Mouse (Mus musculus) liver, embryonic 15.5 days (tissue): ENCODE results near the gene Fam169a. TPM values are rescaled to one million over a fixed set of nuclear protein-coding genes. Genes with fewer than 3 reads are reported as not detected.
"Not testable (repeated sequence)": the region's sequence is repeated elsewhere in the genome, so short reads cannot be mapped to it uniquely, and the experiment has no call there.

ENCODE experiments used
- ATAC-seq: fragments of 200-750 bp; cut with Nextera tagmentation; 2 replicates; pipeline ENCODE4 v1.8.0; 2017; ENCODE audit warnings: moderate number of reproducible peaks, mild to moderate bottlenecking, moderate library complexity; ENCODE audit not compliant: insufficient read depth
- H3K27ac ChIP-seq: fragments of 300-500 bp; sonication (generic); replicated peaks from 2 replicates; pipeline ENCODE4 v1.5.1; 2015; ENCODE audit warnings: mild to moderate bottlenecking, inconsistent platforms
- H3K27me3 ChIP-seq: fragments of 300-500 bp; sonication (generic); 2 replicates; pipeline ENCODE4 v1.6.1; 2015; ENCODE audit warnings: mild to moderate bottlenecking, inconsistent platforms
- H3K36me3 ChIP-seq: fragments of 300-500 bp; sonication (generic); replicated peaks from 2 replicates; pipeline ENCODE4 v1.6.1; 2015; ENCODE audit warnings: moderate library complexity, mild to moderate bottlenecking, inconsistent platforms
- H3K4me1 ChIP-seq: fragments of 300-500 bp; sonication (generic); replicated peaks from 2 replicates; pipeline ENCODE4 v1.6.1; 2015; ENCODE audit warnings: inconsistent platforms
- H3K4me2 ChIP-seq: fragments of 300-500 bp; sonication (generic); 2 replicates; pipeline ENCODE4 v1.6.1; 2015; ENCODE audit warnings: moderate library complexity, mild to moderate bottlenecking, inconsistent platforms
- H3K4me3 ChIP-seq: fragments of 300-500 bp; sonication (generic); replicated peaks from 2 replicates; pipeline ENCODE4 v1.5.1; 2015; ENCODE audit warnings: mild to moderate bottlenecking, inconsistent platforms
- H3K9ac ChIP-seq: fragments of 300-500 bp; sonication (generic); 2 replicates; pipeline ENCODE4 v1.6.1; 2015; ENCODE audit warnings: moderate library complexity, mild to moderate bottlenecking, inconsistent platforms
- H3K9me3 ChIP-seq: fragments of 300-500 bp; sonication (generic); replicated peaks from 2 replicates; pipeline ENCODE4 v1.6.1; 2016; ENCODE audit warnings: inconsistent platforms
- WGBS: fragments of 180-500 bp; shearing (Covaris S2); methylation state at CpG from one replicate; pipeline ENCODE4 v1.1.7; 2015; ENCODE audit warnings: mixed read lengths; ENCODE audit not compliant: insufficient replicate concordance; 5-methylcytosine and 5-hydroxymethylcytosine counted together
- polyA plus RNA-seq: library from polyadenylated mRNA; unstranded; fragments of >200 nt; fragmentation: Nextera tagmentation; extraction: Ambion mirVana; gene quantifications from 2 replicates; pipeline ENCODE4 v1.2.1, GENCODE M21; 2015

The Fam169a gene
- polyA plus RNA-seq, 1 experiment from 2014 or later: 0.98 TPM

DNA sequence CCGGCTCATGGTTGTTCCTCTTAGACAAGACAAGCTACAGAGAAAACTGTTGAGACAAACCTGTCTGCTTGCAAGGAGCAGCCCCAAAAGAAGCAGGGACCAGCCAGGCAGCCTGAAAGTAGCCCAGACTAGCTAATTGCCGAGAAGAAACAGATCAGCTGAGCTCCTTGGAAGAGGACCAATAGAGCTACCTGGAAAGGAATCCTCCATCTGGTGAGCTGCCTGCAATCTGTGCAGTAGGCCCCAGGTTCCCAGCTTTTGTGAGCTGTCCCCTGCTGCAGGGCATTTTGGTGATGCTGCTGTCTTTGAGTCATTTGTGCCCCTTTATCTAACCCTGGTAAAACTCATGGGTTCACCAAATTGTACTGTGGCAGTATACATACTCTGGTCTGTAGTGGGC, 13.1 kb downstream of the Fam169a start:
- WGBS: 62% methylated on average over 2 of the region's 2 CpGs

DNA sequence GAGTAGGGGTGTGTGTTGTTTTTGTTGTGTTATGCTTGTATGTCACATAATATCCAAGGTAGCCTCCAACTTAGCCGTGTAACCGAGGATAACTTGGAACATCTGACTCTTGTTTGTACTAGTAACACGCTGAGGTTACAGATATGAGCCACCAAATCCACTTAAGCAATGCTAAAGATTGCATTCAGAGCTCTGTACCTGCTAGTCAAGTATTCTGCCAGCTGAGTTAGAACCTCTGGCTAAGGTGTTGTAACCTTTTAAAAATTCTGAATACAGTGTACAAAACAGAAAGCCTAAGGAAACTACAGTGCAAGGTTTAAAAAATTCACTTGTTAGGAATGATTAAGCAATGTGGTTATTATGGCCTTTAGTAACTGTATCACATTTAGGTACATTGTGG, 13.5 kb downstream of the Fam169a start:
- no peak for ATAC-seq
- Histone ChIP-seq H3K9me3 (no peaks in the 10 kb centered on the region), H3K27me3 (no peaks in the 10 kb centered on the region), H3K27ac (no peak overlapping the region), H3K36me3 (no peaks in the 10 kb centered on the region), H3K4me3 (no peak overlapping the region), H3K4me2 (no peak overlapping the region), H3K9ac (no peak overlapping the region), H3K4me1 (peaks cover 18% of the 10 kb centered on the region)
- WGBS: 77% methylated on average over 3 of the region's 3 CpGs

More for the DNA sequence above, 13.1 kb downstream of the Fam169a start:
- Histone ChIP-seq H3K9me3 (no peaks in the 10 kb centered on the region), H3K4me3 (no peak overlapping the region), H3K27ac (no peak overlapping the region), H3K9ac (no peak overlapping the region), H3K36me3 (no peaks in the 10 kb centered on the region), H3K4me1 (peaks cover 18% of the 10 kb centered on the region), H3K4me2 (no peak overlapping the region), H3K27me3 (no peaks in the 10 kb centered on the region)
- ATAC-seq: no peak

- Histone ChIP-seq H3K36me3 (no peaks in the 10 kb centered on the region), H3K27ac (peak overlapping the region; percentile 26), H3K9me3 (no peaks in the 10 kb centered on the region), H3K27me3 (no peaks in the 10 kb centered on the region), H3K4me2 (no peak overlapping the region), H3K4me1 (peaks cover 32% of the 10 kb centered on the region), H3K4me3 (no peak overlapping the region), H3K9ac (no peak overlapping the region)
- ATAC-seq: peak; percentile 89
- 73% methylated on average over 7 of the region's 7 CpGs for WGBS
Measured at GRCm38 (mm10) chr13:97082432-97082831, 15.3 kb downstream of the Fam169a start.

GRCm38 (mm10) chr13:97086316-97086715, 19.2 kb downstream of the Fam169a start:
- WGBS: 44% methylated on average over 9 of the region's 9 CpGs
- Histone ChIP-seq H3K4me3 (no peak overlapping the region), H3K36me3 (no peaks in the 10 kb centered on the region), H3K9me3 (no peaks in the 10 kb centered on the region), H3K4me1 (peaks cover 34% of the 10 kb centered on the region), H3K9ac (no peak overlapping the region), H3K27me3 (no peaks in the 10 kb centered on the region), H3K27ac (peak overlapping the region; percentile 73; the same call in 1 of the 2 replicates), H3K4me2 (peak overlapping the region; percentile 27)
- ATAC-seq: peak; percentile 77

GRCm38 (mm10) chr13:97087421-97087820, 20.3 kb downstream of the Fam169a start:
- Histone ChIP-seq H3K4me2 (no peak overlapping the region), H3K36me3 (no peaks in the 10 kb centered on the region), H3K4me3 (no peak overlapping the region), H3K27ac (no peak overlapping the region), H3K27me3 (no peaks in the 10 kb centered on the region), H3K9me3 (no peaks in the 10 kb centered on the region), H3K9ac (no peak overlapping the region), H3K4me1 (peaks cover 24% of the 10 kb centered on the region)
- ATAC-seq: no peak
- WGBS: 83% methylated on average over 6 of the region's 6 CpGs

DNA sequence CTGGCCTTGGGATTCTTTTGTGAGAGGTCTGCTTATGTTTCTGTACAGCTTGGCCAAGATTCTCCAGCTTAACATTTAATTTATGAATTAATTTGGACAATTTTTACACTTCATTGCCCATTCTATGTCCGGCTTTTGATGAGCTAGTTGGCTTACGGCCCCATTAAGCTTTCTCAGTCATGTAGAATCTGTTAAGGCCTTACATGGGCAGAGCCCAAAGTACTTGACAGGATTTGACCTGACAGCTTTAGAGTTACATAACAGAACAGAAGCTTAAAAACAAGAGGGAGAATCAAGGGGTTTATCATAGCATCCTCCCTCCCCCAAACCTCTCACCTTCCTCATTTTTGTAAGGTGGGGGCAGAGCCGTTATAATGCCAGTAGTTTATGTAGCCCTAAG, 21.1 kb downstream of the Fam169a start:
- no peak for ATAC-seq
- 79% methylated on average over 3 of the region's 3 CpGs for WGBS

DNA sequence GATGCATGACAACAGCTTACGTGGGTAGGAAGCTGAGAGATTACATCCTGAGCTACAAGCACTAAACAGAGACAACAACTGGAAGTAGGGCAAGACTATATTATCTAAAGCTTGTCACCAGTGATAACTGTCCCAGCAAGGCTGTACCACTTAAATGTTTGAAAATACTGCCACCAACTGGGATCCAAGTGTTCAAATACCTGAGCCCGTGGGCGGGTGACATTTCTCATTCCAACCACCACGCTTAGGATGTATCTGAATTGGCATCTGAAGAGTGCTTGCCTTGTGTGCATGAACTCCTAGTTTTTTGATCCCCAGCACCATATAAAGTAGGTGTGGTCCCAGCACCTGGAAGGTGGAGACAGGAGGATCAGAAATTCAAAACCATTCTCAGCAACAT, 28.6 kb downstream of the Fam169a start:
- no peak overlapping the region for H3K4me2 ChIP-seq
- ATAC-seq: no peak
- 64% methylated on average over 4 of the region's 4 CpGs for WGBS

More for the DNA sequence above, 21.1 kb downstream of the Fam169a start:
- no peak overlapping the region for H3K4me3 ChIP-seq
- H3K9ac ChIP-seq: no peak overlapping the region
- H3K4me2 ChIP-seq: no peak overlapping the region
- no peak overlapping the region for H3K27ac ChIP-seq
- peaks cover 17% of the 10 kb centered on the region for H3K4me1 ChIP-seq
- H3K36me3 ChIP-seq: no peaks in the 10 kb centered on the region
- no peaks in the 10 kb centered on the region for H3K9me3 ChIP-seq
- H3K27me3 ChIP-seq: no peaks in the 10 kb centered on the region

DNA sequence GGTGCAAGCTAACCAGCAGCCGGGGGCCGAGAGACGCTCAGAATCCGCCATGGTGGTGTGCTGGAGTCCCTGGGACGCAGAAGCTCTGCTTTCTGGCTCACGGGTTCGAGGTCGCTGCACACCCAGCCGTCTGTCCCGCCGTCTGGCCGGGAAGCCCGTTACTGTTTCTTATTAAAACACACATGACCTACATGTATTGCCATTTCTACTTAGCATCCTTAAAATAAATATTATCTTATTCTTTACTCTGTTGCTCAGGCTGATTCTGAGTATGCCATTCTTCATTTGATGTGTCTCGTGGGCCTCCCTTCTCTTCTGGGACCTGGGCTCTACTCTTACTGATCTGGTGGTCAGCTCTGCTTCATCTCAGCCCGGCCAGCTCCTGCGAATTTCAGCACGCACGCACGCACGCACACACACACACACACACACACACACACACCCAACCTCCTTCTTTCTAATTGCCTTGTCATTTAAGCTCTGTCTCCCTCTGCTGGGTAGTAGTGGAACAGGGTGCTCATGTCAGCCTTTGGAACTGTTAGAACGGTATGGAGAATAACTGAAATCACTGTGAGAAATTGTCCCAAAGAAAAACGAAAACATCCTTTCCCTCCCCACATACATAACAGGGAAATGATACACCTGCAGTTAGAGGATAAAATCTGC, 32.2 kb downstream of the Fam169a start, which contains the start of gene Gm6169:
TSS of gene Gm6169 (minus strand) at position 51 of the 666 bp plus-strand sequence.
- ATAC-seq: no peak
- 73% methylated on average over 22 of the region's 22 CpGs for WGBS
- H3K9me3 ChIP-seq: no peaks in the 10 kb centered on the region

More for the DNA sequence above, 28.6 kb downstream of the Fam169a start:
- Histone ChIP-seq H3K4me1 (no peaks in the 10 kb centered on the region), H3K27me3 (no peaks in the 10 kb centered on the region), H3K4me3 (no peak overlapping the region), H3K36me3 (no peaks in the 10 kb centered on the region), H3K27ac (no peak overlapping the region), H3K9ac (no peak overlapping the region), H3K9me3 (no peaks in the 10 kb centered on the region)

DNA sequence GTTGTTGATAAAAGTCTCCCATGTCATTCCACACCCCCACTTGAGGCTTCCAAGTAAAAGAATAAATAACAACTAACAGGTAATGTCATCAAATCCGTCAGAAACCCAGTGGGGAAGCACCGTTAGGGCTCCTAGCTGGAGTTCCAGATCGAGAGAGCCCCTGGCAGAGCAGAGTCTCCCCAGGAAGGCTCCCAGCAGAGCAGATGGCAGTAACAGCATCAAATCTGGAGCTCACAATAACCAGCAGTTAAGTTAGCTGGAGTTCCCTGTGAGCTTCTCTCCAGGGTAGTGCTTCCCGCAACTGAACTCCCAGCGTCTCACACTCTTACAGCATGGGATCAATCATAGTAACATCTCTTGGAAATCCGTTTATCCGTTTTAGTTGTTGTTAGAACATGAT, 37.9 kb downstream of the Fam169a start:
- 76% methylated on average over 7 of the region's 7 CpGs for WGBS
- no peak overlapping the region for H3K4me3 ChIP-seq
- no peaks in the 10 kb centered on the region for H3K4me1 ChIP-seq
- no peak overlapping the region for H3K4me2 ChIP-seq
- ATAC-seq: no peak
- no peak overlapping the region for H3K9ac ChIP-seq
- no peaks in the 10 kb centered on the region for H3K36me3 ChIP-seq
- H3K9me3 ChIP-seq: no peaks in the 10 kb centered on the region
- no peak overlapping the region for H3K27ac ChIP-seq
- no peaks in the 10 kb centered on the region for H3K27me3 ChIP-seq

More for the DNA sequence above, 32.2 kb downstream of the Fam169a start, which contains the start of gene Gm6169:
- no peaks in the 10 kb centered on the region for H3K36me3 ChIP-seq
- no peak within 1 kb of the TSS for H3K27ac ChIP-seq
- H3K27me3 ChIP-seq: no peaks in the 10 kb centered on the region
- H3K4me3 ChIP-seq: no peak within 1 kb of the TSS
- no peaks in the 10 kb centered on the region for H3K4me1 ChIP-seq
- H3K4me2 ChIP-seq: no peak within 1 kb of the TSS
- H3K9ac ChIP-seq: no peak within 1 kb of the TSS

GRCm38 (mm10) chr13:97107721-97108120, 40.6 kb downstream of the Fam169a start:
- WGBS: 85% methylated on average over 4 of the region's 4 CpGs
- H3K27me3 ChIP-seq, H3K27ac ChIP-seq, H3K9ac ChIP-seq, H3K4me3 ChIP-seq, H3K36me3 ChIP-seq, H3K9me3 ChIP-seq, ATAC-seq, H3K4me1 ChIP-seq, H3K4me2 ChIP-seq: not testable (repeated sequence)

- Histone ChIP-seq H3K27ac (no peak overlapping the region), H3K4me3 (no peak overlapping the region), H3K27me3 (no peaks in the 10 kb centered on the region), H3K9ac (no peak overlapping the region), H3K4me2 (no peak overlapping the region), H3K4me1 (no peaks in the 10 kb centered on the region), H3K36me3 (no peaks in the 10 kb centered on the region), H3K9me3 (no peaks in the 10 kb centered on the region)
- ATAC-seq: no peak
- WGBS: 62% methylated on average over 4 of the region's 4 CpGs
Measured at GRCm38 (mm10) chr13:97109046-97109445, 42.0 kb downstream of the Fam169a start.

DNA sequence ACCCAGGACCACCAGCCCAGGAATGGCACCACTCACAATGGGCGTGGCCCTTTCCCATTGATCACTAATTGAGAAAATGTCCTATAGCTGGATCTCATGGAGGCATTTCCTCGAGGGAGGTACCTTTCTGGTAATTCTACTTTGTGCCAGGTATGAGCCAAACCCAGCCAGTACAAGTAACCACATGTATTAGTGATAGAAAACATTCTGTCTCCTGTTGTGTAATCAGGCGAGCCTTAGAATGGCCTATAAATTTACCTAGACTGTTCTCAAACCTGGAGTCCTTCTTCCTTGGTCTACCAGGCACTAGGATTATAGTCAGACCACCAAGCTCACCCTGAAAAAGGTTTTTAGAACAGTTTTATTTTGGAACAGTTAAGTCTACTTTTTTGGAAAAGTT, 54.3 kb downstream of the Fam169a start:
- no peak overlapping the region for H3K9ac ChIP-seq
- H3K4me1 ChIP-seq: no peaks in the 10 kb centered on the region
- H3K27me3 ChIP-seq: no peaks in the 10 kb centered on the region
- ATAC-seq: no peak
- no peak overlapping the region for H3K27ac ChIP-seq
- no peaks in the 10 kb centered on the region for H3K36me3 ChIP-seq
- no peaks in the 10 kb centered on the region for H3K9me3 ChIP-seq
- no peak overlapping the region for H3K4me3 ChIP-seq
- 54% methylated on average over 3 of the region's 3 CpGs for WGBS
- no peak overlapping the region for H3K4me2 ChIP-seq
